Mouse (Mus musculus) thymus, postnatal 25 days (tissue): Measurements from ENCODE around the gene Nrarp.

Source experiments
- DNase-seq: peaks from one replicate; pipeline ENCODE4 v3.0.0; 2022

The Nrarp gene

DNA sequence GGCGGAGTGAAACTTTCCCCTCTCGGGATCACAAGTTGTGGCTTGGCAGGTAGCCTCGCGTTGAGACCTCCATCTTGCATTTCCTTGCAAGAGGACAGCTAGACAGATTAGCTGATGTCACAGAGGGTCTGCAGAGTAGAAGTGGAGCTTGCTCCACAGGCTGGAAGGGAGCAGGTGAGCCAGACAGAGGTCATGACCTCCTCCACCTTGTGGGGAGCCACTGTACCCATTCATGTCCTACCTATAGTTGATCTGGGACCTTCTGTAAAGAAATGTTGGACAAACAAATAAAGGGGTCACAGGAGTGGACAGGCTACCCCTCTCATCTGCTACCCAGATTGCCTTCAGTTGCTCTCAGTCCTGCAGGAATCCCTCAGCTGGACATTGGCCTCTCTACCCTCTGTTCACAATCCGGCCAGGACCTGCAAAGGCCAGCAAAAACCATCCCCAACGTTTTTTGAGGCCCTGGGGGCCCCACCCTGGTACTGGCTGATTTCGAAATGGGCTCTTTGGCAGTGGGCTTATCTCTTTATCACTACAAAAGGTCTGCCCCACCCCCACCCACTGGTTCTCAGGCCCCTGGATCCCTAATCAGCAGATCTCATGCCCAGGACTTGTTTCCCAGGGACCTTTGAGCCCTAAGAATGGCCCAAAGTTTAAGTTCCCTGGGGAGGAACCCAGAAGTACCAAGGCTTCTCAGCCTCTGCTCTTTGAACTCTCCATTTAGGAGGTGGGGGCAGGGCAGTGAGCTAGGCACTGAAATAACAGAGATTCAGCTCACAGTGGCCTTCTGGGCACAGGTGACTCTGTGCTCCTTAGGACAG lies 5.5 kb upstream of the Nrarp start:
- no peak for DNase-seq

DNA sequence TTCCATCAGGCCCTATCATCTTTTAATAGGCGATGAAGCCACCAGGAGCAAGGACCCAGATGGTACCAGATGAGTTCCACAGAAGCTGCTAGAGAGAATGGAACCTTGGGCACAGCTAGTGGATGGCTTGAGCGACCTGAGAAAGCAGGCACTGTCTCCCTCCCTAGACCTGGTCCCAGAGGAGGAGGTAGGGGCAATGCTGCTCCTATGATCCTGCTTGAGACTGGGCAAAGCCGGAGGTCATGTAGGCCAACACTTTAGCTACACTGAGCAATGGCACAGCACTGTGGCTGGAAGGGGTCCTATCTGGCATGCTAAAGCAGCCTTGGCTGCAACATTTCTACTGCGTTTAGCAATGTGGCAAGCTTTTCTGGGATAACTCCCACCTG lies 4.9 kb upstream of the Nrarp start:
- no peak for DNase-seq

DNA sequence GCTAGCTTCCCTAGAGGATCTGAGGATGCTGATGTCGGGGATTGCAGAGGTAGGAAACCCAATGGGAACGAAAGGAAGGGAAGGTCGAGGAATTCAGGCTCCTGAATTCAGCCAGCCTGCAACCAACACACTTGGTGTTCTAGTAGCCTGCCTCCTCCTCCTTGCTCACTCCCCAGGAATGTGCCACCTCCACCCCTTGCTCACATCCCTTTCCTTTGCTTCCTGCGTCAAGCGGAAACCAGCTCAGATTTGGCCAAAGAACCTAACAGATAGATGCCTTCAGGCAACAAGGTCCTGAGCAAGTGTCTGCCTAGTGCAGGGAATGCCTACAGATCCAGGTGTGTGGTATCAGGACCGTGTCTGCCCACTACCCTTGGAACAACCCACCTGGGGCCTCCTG lies 4.0 kb upstream of the Nrarp start:
- no peak for DNase-seq

DNA sequence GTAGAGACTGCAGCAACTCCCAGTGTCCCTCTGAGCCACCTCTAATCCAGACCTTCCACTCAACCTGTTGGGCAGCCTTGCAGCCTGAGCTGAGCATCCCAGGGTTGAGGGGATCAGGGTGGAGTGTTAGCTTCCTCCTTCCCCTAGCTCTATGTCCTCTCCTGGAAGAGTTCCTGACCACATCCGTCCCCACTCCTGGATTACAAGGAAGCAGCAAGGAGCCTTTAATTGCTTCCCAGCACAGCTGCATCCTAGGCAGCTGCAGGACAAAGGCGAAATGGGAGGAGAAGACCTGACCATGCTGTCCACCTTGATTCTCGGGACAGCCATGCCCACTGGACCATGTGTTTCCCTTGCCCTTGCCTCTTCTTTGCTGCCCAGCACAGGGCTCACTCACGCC lies 3.5 kb upstream of the Nrarp start:
- no peak for DNase-seq

DNA sequence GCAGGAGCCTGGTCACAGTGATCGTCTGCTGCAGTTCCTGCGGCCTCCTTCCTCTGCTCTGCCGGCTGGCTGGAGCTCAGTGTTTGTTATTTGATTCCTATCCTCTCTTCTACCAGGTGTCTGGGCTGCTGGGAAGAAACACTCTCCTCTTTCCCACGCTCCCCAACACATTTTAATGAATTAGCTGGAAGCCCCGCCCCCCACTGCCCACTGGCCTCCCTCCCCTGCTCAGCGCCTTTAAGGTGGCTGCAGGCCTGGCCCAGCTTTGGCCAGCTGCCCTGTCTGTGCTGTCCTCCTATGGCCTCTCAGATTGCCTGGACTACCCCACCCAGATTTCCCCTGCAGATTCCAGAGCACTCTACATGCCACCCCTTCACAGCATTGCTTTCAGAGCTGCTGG lies 2.9 kb upstream of the Nrarp start:
- DNase-seq = no peak

DNA sequence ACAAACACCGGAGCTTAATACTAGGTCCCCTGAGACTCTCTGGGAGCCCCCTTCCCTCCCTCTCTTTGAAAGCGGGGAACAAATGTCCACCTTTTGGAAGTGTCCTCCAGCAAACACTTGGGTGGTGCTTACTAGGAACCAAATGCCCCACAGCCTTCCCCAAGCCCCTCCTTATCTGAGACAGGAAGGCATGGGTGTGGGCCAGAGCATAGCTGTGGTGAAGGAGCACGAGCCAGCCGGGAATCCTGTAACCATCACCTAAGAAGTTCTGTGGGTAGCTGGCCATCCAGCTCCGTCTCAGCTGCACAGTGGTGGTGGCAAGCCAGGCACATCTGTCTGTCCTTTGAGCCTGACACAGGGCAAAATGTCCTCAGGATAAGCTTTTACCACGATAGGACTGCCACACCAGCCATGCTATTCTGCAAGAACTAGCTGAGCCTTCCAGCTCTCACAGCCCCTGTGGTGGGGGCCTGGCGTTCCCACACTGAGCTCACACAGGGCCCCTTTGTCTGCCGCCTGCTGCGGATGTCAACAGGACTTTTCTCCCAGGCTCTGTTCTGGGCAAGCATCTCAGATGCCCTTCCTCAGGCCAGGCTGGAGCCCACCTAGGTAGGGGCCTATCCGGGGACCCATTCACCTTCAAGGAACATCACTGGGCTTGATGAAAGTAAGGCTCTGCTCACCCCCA lies 2.1 kb upstream of the Nrarp start:
- DNase-seq = no peak

DNA sequence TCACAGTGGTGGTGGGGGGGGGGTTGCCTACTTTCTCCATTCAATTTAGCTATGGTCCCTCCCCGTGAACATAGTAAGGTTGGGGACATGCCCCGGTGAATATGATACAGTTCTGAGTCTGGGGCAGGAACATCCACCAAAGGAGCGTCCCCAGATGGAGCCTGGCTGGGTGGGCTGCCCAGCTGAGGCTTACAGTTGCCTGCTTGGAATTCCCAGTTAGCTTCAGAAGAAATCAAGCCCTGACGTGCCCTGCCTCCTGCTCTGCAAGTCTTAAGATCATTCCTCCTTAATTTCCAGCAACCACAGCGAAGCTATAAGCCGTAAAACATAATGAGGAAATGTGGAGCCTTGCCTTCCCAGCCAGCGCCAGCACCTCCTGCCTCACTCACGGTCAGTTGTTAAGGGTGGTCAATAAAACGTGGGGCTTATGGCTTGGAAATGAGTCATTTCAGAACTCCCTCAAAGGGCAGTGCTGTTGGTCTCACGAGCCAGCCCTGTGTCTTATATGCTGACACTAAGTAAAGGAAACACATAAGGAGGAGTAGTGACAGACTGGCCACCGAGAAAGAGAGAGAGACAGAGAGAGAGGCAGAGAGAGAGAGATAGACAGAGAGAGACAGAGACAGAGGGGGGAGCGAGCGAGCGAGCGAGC lies 866 bp upstream of the Nrarp start:
- no peak for DNase-seq

DNA sequence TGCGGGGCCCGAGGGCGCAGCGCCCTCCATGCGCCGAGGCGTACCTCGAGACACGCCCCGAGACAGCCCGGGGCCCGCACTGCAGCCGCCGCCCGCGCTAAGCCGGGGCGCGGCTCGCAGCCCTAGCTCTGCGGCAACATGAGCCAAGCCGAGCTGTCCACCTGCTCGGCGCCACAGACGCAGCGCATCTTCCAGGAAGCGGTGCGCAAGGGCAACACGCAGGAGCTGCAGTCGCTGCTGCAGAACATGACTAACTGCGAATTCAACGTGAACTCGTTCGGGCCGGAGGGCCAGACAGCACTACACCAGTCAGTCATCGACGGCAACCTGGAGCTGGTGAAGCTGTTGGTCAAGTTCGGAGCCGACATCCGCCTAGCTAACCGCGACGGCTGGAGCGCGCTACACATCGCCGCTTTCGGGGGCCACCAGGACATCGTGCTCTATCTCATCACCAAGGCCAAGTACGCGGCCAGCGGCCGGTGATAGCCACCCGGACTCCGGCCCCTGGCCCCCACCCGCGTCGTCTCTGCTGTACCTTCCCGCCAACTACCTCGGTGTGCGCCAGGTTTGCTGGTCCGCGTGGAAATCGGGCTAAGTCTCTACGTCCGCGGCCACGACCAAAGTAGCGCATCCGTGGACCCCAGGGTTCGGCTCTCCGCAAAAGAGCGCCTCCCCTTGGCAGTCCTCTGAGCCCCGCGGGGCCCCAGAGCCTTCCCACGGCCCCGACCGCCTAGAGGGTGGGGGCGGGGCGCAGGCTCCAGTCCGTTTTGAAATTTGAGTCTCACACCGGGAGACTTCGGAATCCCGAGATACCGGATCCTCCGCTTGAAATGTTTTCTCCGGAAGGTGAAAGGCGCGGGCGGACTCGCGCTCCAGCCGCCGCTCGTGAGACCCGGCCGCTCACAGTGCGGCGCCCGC lies 674 bp downstream of the Nrarp start:
- DNase-seq = peak; percentile 66

DNA sequence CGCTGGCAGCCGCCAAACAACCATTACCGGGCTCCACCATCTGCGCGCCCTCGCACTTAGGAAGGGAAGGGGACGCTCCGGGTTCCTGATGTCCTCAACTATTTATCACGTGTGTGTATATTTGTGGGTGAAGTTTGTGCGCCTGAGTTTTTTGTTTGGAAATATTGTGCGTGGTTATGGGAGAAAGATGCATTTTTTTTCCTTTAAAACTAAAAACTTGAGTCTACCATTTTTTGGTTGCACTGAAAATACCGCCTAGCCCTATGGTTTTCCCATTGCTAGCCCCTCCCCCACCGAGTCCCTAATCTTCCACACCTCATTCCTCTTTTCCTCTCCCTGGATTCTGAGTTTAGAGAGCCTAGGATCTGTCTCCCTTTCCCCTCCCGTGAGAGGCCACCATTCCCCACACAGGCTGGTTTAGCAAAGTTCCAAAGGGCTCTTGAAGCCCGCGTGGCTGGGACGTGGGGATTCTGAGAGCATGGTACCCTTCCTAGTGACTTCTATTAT lies 1.4 kb downstream of the Nrarp start:
- DNase-seq = no peak

DNA sequence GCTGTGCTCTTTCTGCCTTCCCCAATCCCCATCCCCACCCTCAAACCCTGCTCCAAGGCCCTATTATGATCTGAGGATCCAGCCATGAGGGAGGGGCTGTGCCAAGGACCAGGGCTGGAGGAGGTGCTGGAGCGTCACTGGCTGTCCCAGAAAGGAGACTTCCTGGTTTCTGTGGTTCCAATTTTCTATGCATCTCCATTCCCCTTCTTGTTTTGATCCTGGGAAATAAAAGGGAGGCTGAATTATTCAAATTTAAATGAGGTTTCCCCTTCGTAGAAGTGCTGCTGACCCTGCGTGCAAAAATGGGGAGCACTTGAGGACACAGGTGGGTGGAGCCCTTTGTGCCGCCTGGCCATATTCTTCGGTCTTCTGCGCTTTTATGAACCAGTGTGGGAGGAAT lies 2.1 kb downstream of the Nrarp start:
- DNase-seq = no peak

DNA sequence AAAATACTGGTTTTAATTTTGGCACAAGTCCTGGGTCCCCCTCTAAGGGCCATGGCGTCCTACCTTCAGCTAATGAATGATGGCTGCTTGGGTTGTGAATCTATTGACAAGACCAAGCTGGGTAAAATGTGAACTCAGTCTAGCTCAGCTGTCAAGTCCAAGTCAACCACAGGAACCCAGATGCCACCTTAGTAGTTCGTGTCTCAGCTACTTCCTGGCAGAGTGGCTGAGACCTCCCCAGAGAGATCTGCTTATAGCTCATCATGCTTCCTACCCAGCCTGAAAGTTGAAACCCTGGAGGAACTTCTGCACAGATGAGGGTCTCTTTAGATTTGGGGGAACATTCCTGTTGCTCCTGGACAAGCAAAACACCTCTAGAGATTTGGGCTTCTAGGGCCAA lies 2.8 kb downstream of the Nrarp start:
- peak; percentile 46 for DNase-seq

DNA sequence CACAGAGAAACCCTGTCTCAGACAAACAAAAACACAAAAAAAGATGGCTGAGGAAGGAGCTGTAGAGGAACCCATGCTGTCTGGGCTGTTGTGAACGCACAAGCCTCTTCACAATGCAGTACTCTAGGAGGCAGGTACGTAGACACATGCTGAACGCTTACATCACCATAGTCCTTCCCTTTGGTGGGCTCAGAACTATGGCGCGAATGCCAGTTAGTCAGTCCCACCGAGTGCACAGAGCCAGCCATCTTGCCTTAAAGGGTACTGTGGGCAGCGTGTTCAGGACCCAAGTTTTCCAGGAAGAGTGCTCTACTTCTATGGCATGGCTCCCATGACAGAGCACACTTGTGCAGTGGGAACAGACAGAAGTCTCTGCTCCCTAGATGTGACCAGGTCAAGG lies 3.9 kb downstream of the Nrarp start:
- no peak for DNase-seq

DNA sequence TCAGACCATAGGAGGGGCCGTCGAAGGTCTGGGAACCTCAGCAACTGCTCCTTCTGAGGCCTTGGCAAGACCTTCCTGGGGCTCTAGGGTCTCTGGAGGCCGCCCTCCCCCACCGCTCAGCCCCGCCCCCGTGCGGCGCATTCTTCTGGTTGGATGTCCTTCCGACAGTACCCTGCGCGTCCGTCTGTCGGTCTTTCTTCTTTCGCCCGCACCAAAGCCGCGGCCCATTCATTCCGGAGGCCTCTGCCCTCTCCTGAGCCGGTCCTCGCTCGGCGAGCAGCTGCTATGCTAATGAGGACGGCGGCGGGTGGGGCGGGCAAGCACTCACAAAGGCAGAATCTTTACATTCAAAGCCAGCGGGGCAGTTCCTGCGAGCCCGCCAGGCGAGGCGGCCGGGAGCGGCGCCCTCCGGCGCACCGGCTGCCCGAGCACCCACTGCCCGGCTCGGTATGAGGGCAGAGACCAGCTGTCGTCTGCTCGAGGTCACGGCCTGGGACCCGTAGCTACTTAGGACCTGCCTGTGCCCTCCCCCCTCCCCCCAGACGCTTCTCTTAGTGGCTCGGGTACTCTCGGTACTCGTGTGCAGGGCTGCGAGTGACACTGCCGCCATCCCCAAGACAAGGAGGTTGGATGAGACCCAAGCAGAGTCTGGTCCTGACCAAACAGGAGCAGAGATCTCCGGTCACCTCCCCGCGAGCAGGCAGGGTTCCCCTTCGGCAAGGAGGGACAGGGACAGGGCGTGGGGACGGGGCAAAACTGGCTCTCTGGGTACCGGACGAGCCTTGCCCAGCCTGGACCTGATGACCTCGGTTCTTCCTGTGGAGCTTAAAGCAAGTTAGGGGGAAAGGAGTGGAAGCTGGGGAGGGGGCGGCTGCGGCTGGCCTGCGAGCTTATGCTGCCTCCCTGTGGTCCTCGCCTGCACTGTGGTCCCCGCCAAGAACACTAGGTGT lies 5.3 kb downstream of the Nrarp start:
- peak; percentile 63 for DNase-seq

DNA sequence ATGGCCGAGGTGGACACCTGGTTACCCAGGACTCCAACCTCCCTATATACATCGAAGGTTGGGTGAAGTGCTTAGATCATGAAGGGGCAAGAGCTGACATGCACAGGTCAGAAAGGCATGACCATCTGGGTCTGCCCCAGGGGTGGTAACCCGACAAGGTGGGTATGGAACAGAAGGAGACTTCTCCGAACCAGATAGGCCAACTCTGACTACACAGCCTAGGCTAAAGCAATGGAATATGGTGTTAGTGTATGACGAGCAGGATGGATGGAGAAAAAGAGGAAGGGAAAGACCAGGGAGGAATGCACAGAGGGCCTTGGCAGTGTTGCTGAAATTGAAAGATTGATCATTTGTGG lies 6.0 kb downstream of the Nrarp start:
- no peak for DNase-seq

DNA sequence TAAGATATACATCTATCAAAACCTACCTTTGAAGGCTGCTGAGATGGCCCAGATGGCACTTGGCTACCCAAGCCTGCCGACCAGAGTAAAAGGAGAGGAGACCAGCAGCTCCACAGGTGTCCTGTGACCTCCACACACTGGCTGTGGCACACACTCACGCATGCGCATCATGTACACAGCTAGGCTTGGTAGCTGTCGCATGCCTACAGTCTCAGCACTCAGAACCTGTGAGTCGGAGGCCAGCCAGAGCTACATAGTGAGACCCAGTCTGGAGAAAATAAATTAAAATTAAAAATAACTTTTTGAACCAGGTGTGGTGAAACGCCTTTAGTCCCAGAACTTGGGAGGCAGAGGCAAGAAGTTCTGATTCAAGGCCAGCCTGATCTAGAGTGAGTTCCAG lies 7.3 kb downstream of the Nrarp start:
- DNase-seq = no peak

DNA sequence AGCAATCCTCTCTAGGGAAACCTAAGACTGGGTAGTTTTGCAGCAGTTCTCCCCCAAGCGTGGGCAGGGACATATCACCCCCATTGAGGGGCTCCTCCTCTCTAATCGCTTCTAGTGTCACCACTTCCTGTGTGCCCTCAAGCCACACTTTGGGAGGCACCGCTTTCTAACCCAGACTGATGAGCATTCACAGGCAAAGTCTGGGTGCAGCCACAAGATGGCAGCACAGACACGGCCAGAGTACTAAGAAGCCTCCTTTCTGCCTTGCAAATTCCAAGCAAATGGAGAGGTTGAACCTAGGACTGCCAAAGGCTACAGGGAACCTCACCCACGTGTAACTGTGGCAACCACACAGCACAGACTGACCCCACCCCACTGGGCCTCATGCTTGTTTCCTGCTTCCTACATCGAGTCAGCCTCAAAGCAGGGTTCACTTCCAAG lies 12.8 kb downstream of the Nrarp start:
- peak; percentile 86 for DNase-seq

DNA sequence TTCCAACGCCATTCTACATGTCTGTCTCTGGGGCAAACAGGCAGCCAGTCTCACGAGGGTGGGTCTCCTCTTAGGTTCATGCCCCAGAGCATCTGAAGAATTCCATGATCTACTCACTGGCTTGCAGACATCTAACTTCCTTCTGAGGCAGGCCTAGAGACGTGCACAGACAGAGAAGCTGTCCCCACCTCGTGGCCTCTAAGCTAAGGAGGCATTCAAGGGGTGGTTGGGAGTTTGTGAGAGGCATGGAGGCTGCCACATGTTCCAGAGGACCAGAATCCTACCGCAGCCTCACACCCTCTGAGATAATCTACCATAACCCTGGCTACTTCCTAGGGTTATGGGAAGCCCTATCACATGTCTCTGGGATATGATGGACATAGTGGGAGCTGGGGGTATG lies 13.4 kb downstream of the Nrarp start:
- no peak for DNase-seq

DNA sequence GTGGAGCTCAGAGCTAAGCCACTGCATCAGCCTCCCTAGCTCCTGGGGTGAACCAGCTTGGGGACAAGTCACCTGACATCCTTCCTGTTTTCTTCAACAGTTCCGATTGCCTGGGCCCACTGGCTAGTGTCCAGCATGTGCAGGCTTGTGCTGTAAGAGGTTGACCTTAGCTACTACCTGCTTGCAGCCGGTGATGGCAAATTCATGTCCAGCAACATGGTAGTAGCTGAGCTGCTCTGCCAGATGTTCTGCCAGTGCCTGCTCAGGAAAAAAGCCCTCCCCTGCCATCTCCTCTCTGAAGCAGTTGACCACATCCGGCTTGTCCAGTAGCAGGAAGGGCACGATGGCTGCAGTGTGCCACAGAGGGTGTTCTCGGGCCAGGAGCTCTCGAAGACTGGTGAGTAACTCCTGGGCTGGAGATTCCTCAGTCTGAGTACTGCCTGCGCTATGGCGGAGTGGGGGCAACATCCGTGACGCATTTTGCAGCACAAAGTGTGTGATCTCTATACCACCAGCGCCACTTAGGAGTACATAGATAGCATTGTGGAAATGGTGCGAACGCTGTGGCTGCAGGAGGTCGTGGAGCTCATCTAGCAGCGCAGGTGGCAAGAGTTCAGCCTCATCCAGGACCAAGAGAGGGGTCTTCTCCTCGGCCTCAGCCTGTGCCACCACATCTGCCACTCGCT lies 14.1 kb downstream of the Nrarp start:
- peak; percentile 47 for DNase-seq

DNA sequence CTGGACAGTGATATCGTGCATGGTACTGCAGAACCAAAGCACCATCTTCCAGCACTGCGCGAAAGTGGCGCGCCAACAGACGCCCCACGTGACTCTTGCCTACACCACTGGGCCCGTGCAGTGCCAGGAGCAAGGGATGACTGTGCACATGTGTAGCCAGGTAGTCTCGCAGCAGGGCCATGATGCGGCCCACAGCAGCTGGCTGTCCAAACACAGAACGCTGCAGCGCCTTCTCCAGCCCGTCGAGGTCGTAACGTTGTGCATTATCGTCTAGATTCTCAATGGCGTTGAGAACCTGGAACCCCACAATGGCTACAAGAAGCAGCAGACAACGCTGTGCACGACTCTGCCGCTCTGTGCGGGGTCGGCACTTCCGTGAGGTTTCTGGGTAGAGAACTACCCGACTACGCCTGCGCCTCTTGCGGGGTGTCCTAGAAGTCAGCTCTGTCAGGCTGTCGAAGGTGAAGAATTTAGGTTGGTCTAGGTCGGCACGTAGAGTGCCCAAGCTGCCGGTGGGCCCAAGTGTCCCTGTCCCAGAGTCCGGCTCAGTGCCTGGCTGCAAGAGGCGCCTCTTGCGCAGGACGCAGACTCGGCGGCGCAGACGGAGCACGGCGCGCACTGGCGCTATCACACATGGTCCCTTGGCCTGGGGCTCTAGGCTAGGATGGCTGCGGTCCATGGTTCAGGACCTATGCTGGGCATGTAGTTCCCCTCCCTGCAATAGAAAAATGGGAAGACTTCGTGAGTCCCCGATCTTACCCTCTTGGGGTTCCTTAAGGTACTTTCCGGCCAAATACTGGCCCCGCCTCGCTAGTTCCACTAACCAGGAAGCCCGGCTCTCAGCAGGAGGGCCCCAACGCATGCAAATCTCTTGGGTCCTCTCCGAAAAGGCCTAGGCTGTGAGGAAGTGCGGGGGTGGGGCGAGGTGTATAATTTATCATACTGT lies 14.9 kb downstream of the Nrarp start:
- peak; percentile 74 for DNase-seq
